Mouse (Mus musculus) bone marrow, adult 2 months (tissue): ENCODE measurements around the gene Stip1. TPM values are rescaled to one million over a fixed set of nuclear protein-coding genes. Genes with fewer than 3 reads are reported as not detected.
"Not testable (repeated sequence)": the region's sequence is repeated elsewhere in the genome, so short reads cannot be mapped to it uniquely, and the experiment has no call there.

Experiments used
- H3K27ac ChIP-seq: fragments of 200-500 bp; 2 replicates; pipeline ENCODE4 v1.5.1; 2012; ENCODE audit warnings: low read depth, mild to moderate bottlenecking, control low read depth, inconsistent platforms, low read length; ENCODE audit not compliant: control insufficient read depth, poor library complexity, insufficient read depth
- H3K4me1 ChIP-seq: fragments of 200-500 bp; 2 replicates; pipeline ENCODE4 v1.6.1; 2011; ENCODE audit warnings: low read length; ENCODE audit not compliant: control insufficient read depth, insufficient read depth
- H3K4me3 ChIP-seq: fragments of 200-500 bp; replicated peaks from 2 replicates; pipeline ENCODE3; 2011; ENCODE audit warnings: mild to moderate bottlenecking, low read depth, low read length, control low read depth; ENCODE audit not compliant: control insufficient read depth
- CTCF ChIP-seq: fragments of 200-500 bp; IDR thresholded peaks from 2 replicates; pipeline ENCODE4 v1.5.1; 2011; ENCODE audit warnings: low read length, control low read depth; ENCODE audit not compliant: control insufficient read depth, insufficient read depth
- POLR2A ChIP-seq: fragments of 200-500 bp; IDR thresholded peaks from 2 replicates; pipeline ENCODE4 v1.6.1; 2011; ENCODE audit warnings: low read depth, mild to moderate bottlenecking, control low read depth, low read length, borderline replicate concordance; ENCODE audit not compliant: control insufficient read depth
- WGBS: fragments of 180-500 bp; shearing (Covaris S2); methylation state at CpG from one replicate; pipeline ENCODE4 v1.1.7; 2018; 5-methylcytosine and 5-hydroxymethylcytosine counted together
- polyA plus RNA-seq: library from polyadenylated mRNA; stranded (reverse); fragments of >200 nt; gene quantifications from 2 replicates; pipeline ENCODE4 v1.2.4, GENCODE M21; 2011; ENCODE audit warnings: low replicate concordance; ENCODE audit not compliant: missing spikeins, insufficient read depth, insufficient read length

Gene Stip1
- polyA plus RNA-seq, 1 experiment = 95.7 TPM

GRCm38 (mm10) chr19:7057126-7057721 is 17.5 kb upstream of the Stip1 start:
- peaks cover 5% of the 10 kb centered on the region for H3K4me1 ChIP-seq
- WGBS = 2% methylated on average over 16 of the region's 16 CpGs
- TF ChIP-seq POLR2A (no peak), CTCF (no peak)
- H3K4me3 ChIP-seq = peak overlapping the region; percentile 77
- H3K27ac ChIP-seq = no peak overlapping the region

GRCm38 (mm10) chr19:7056248-7057087 is 16.7 kb upstream of the Stip1 start, which contains the start of gene Macrod1:
TSS of gene Macrod1 (plus strand) at chr19:7056810.
- Histone ChIP-seq H3K4me3 (peak within 1 kb of the TSS; percentile 77), H3K4me1 (peaks cover 5% of the 10 kb centered on the region), H3K27ac (peak within 1 kb of the TSS; percentile 30; the same call in 1 of the 2 replicates)
- 0 out of 2 replicates have a peak, but pooled peaks have one; percentile 52 for TF ChIP-seq POLR2A
- peak; percentile 22; the same call in 1 of the 2 replicates for TF ChIP-seq CTCF
- 1% methylated on average over 72 of the region's 72 CpGs for WGBS

- WGBS = 45% methylated on average over 3 of the region's 3 CpGs
- Histone ChIP-seq H3K4me1 (peaks cover 5% of the 10 kb centered on the region), H3K27ac (no peak overlapping the region), H3K4me3 (no peak overlapping the region)
- TF ChIP-seq CTCF (no peak), POLR2A (no peak)
Measured at GRCm38 (mm10) chr19:7055173-7055572, 15.4 kb upstream of the Stip1 start.

GRCm38 (mm10) chr19:7054772-7055171 is 15.0 kb upstream of the Stip1 start:
- peaks cover 5% of the 10 kb centered on the region for H3K4me1 ChIP-seq
- no peak overlapping the region for H3K4me3 ChIP-seq
- 74% methylated on average over 10 of the region's 10 CpGs for WGBS
- H3K27ac ChIP-seq = no peak overlapping the region
- TF ChIP-seq CTCF (no peak), POLR2A (no peak)

- 81% methylated on average over 4 of the region's 4 CpGs for WGBS
- H3K27ac ChIP-seq, H3K4me3 ChIP-seq, H3K4me1 ChIP-seq: not testable (repeated sequence)
Measured at GRCm38 (mm10) chr19:7053382-7053781, 13.6 kb upstream of the Stip1 start.

- no peak overlapping the region for H3K27ac ChIP-seq
- H3K4me3 ChIP-seq = no peak overlapping the region
- WGBS = 67% methylated on average over 4 of the region's 4 CpGs
- TF ChIP-seq CTCF (no peak), POLR2A (no peak)
- peaks cover 3% of the 10 kb centered on the region for H3K4me1 ChIP-seq
Measured at GRCm38 (mm10) chr19:7044706-7045105, 4.9 kb upstream of the Stip1 start.

GRCm38 (mm10) chr19:7044279-7044678 is 4.5 kb upstream of the Stip1 start:
- Histone ChIP-seq H3K4me1 (peaks cover 3% of the 10 kb centered on the region), H3K27ac (no peak overlapping the region), H3K4me3 (no peak overlapping the region)
- 78% methylated on average over 4 of the region's 4 CpGs for WGBS
- TF ChIP-seq POLR2A (no peak), CTCF (no peak)

- H3K4me3 ChIP-seq = no peak overlapping the region
- no peak for TF ChIP-seq CTCF
- no peak for TF ChIP-seq POLR2A
- WGBS = 86% methylated on average over 2 of the region's 2 CpGs
- H3K4me1 ChIP-seq = peaks cover 3% of the 10 kb centered on the region
- H3K27ac ChIP-seq = no peak overlapping the region
Measured at GRCm38 (mm10) chr19:7041171-7041570, 1.4 kb upstream of the Stip1 start.

GRCm38 (mm10) chr19:7040637-7041130 is 917 bp upstream of the Stip1 start:
- peak overlapping the region; percentile 68 for H3K4me3 ChIP-seq
- peaks cover 3% of the 10 kb centered on the region for H3K4me1 ChIP-seq
- peak overlapping the region; percentile 65 for H3K27ac ChIP-seq
- TF ChIP-seq POLR2A (no peak), CTCF (no peak)
- 14% methylated on average over 13 of the region's 13 CpGs for WGBS
